Mouse (Mus musculus) limb, embryonic 14.5 days (tissue): ENCODE measurements around the gene Hist1h2bl. TPM values are rescaled to one million over a fixed set of nuclear protein-coding genes. Genes with fewer than 3 reads are reported as not detected.
A peak's percentile ranks its signal among the peaks of the same experiment; 100 is the strongest.
"Not testable (repeated sequence)": the region's sequence is repeated elsewhere in the genome, so short reads cannot be mapped to it uniquely, and the experiment has no call there.

Source experiments
- ATAC-seq: fragments of 200-750 bp; cut with Nextera tagmentation; 2 replicates; pipeline ENCODE4 v1.8.0; 2017; ENCODE audit warnings: low read depth, moderate number of reproducible peaks, moderate TSS enrichment; ENCODE audit not compliant: low FRiP score
- DNase-seq: peaks from one replicate; pipeline ENCODE4 v3.0.0-alpha.2; 2015; ENCODE audit warnings: low spot score
- H3K27ac ChIP-seq: fragments of 300-500 bp; sonication (generic); replicated peaks from 2 replicates; pipeline ENCODE4 v1.5.1; 2014; ENCODE audit warnings: low read depth, mild to moderate bottlenecking, low read length, moderate library complexity, mixed read lengths
- H3K27me3 ChIP-seq: fragments of 300-500 bp; sonication (generic); 2 replicates; pipeline ENCODE4 v1.6.1; 2014; ENCODE audit warnings: low read length, mixed read lengths; ENCODE audit not compliant: control insufficient read depth, insufficient read depth
- H3K36me3 ChIP-seq: fragments of 300-500 bp; sonication (generic); 2 replicates; pipeline ENCODE4 v1.6.1; 2014; ENCODE audit warnings: mild to moderate bottlenecking, low read length, moderate library complexity, mixed read lengths; ENCODE audit not compliant: control insufficient read depth, insufficient read depth
- H3K4me1 ChIP-seq: fragments of 300-500 bp; sonication (generic); 2 replicates; pipeline ENCODE4 v1.6.1; 2014; ENCODE audit warnings: antibody characterized with exemption, low read length, mixed read lengths; ENCODE audit not compliant: control insufficient read depth, insufficient read depth
- H3K4me2 ChIP-seq: fragments of 300-500 bp; sonication (generic); replicated peaks from 2 replicates; pipeline ENCODE4 v1.6.1; 2014; ENCODE audit warnings: low read depth, mild to moderate bottlenecking, low read length, moderate library complexity; ENCODE audit not compliant: severe bottlenecking
- H3K4me3 ChIP-seq: fragments of 300-500 bp; sonication (generic); replicated peaks from 2 replicates; pipeline ENCODE4 v1.5.1; 2014; ENCODE audit warnings: low read length
- H3K9ac ChIP-seq: fragments of 300-500 bp; sonication (generic); 2 replicates; pipeline ENCODE4 v1.6.1; 2014; ENCODE audit warnings: mild to moderate bottlenecking, low read depth, low read length, moderate library complexity; ENCODE audit not compliant: severe bottlenecking
- H3K9me3 ChIP-seq: fragments of 300-500 bp; sonication (generic); 2 replicates; pipeline ENCODE4 v1.6.1; 2016; ENCODE audit warnings: low read length; ENCODE audit not compliant: control insufficient read depth
- POLR2A ChIP-seq: fragments of 200-500 bp; IDR thresholded peaks from 2 replicates; pipeline ENCODE4 v1.8.0; 2012; ENCODE audit warnings: inconsistent platforms, mild to moderate bottlenecking, moderate library complexity, borderline replicate concordance; ENCODE audit not compliant: insufficient read depth, insufficient read length; ENCODE audit errors: extremely low read depth
- WGBS: fragments of 180-500 bp; shearing (Covaris S2); extraction: QIAGEN DNeasy Blood & Tissue Kit; methylation state at CpG from one replicate; pipeline ENCODE4 v1.1.7; 2014; 5-methylcytosine and 5-hydroxymethylcytosine counted together
- polyA plus RNA-seq, 2 experiments: library from polyadenylated mRNA; depleted of rRNA in 1 of 2; stranded (reverse) in 1 of 2; unstranded in 1 of 2; fragments of >200 nt; fragmentation: Nextera tagmentation in 1 of 2; extraction: Ambion mirVana in 1 of 2; gene quantifications; 2 replicates each; pipeline versions ENCODE4 v1.2.1 to v1.2.3; 2012 to 2014

Gene Hist1h2bl
- polyA plus RNA-seq, 2 experiments = 4.4 to 15.9 TPM

DNA sequence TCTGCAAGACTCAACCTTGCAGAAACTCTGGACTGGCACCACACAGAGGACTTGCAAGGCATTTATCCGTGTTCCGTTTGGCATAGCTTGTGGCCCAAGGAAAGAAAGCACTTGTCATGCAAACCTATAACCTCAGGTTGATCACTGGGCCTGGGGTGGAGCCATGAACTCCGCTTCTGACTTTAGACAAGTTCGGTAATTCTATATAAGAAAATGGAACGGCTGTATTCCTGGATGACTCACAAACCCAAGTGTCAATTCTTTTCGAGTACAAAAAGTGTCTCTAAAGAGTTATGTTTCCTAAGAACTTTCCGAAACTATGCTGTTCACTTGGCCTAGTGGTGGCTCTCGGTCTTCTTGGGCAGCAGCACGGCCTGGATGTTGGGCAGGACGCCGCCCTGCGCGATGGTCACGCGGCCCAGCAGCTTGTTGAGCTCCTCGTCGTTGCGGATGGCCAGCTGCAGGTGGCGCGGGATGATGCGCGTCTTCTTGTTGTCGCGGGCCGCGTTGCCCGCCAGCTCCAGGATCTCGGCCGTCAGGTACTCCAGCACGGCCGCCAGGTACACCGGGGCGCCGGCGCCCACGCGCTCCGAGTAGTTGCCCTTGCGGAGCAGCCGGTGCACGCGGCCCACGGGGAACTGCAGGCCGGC is 5.3 kb upstream of the Hist1h2bl start:
- Histone ChIP-seq H3K4me1 (peaks cover 20% of the 10 kb centered on the region), H3K27ac (peak overlapping the region; percentile 83), H3K4me3 (peak overlapping the region; percentile 40), H3K9ac (peak overlapping the region; percentile 51), H3K4me2 (peak overlapping the region; percentile 54)
- 0 out of 2 replicates have a peak, but pooled peaks have one; percentile 0 for ATAC-seq
- H3K9me3 ChIP-seq, H3K36me3 ChIP-seq, H3K27me3 ChIP-seq: not testable (repeated sequence)
- TF ChIP-seq POLR2A = 0 out of 2 replicates have a peak, but pooled peaks have one; percentile 13
- WGBS = 1% methylated on average over 18 of the region's 44 CpGs
- DNase-seq = peak; percentile 6

DNA sequence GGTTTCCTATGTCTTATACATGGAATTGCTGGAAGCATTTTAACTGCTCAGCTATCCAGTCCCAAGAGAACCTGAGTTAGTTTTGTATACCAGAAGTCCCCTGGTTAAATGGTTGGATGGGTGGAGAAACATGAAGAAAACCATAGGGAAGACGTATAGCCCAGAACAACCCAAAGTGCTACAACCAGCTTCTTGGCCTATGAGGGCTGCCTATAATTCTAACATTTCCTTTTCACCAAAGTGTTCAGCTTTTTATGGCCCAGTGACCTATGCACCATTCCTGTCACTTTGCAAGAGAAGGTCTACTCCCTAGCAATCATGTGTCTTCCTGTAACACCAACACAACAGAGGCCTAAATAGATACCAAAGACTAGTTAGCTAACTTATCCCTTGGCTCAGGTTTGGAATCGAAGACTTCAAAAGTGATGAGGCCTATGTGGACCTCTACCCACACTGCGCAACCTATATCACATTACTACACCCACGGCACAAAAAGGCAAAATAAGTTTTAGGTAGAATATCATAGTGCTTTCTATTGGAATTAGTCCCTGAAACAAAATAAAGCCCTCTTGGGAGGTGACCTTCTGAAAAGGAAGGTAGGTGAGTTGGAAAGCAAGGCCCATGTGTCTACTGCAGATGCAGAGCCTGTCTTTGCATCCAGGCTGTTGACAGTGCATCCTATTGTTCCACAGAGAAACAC is 2.6 kb upstream of the Hist1h2bl start:
- peak; percentile 42; the same call in 1 of the 2 replicates for TF ChIP-seq POLR2A
- Histone ChIP-seq H3K4me2 (peak overlapping the region; percentile 44), H3K9ac (peak overlapping the region; percentile 58), H3K27me3 (no peaks in the 10 kb centered on the region), H3K4me1 (peaks cover 27% of the 10 kb centered on the region), H3K4me3 (peak overlapping the region; percentile 42), H3K27ac (peak overlapping the region; percentile 71), H3K36me3 (no peaks in the 10 kb centered on the region), H3K9me3 (no peaks in the 10 kb centered on the region)
- DNase-seq (peak; percentile 10), ATAC-seq (no peak)
- 52% methylated on average over 4 of the region's 4 CpGs for WGBS

DNA sequence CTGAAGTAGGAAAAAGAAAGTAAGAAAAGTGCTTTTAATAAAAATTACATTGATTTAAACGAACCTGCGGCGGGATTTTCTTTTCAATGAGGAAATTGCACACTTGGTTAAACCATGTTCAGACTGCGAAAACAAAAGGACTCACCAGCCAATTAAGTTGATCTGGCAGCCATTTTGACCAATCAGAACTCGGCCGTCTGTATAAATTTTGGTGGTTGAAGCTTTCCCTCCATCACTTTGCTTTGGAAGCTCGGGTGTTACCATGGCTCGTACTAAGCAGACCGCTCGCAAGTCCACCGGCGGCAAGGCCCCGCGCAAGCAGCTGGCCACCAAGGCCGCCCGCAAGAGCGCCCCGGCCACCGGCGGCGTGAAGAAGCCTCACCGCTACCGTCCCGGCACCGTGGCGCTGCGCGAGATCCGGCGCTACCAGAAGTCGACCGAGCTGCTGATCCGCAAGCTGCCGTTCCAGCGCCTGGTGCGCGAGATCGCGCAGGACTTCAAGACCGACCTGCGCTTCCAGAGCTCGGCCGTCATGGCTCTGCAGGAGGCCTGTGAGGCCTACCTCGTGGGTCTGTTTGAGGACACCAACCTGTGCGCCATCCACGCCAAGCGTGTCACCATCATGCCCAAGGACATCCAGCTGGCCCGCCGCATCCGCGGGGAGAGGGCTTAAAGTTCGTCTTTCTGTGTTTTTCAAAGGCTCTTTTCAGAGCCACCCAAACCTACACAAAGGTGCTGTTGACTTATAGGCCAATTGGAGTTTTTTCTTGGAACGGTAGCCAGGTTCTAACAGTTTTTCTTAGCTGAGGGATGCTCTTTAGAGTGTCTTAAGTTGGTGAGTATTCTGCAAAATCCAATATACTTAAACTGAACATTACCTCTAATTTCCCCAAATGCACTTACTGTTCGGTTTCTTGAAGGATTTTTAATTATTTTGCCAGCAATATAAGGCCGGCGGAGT is 1.7 kb upstream of the Hist1h2bl start, which contains the start of gene Hist1h3h:
Hist1h3h (plus strand) TSS at position 263 of the 961 bp plus-strand sequence.
- H3K36me3 ChIP-seq, H3K9me3 ChIP-seq, H3K27me3 ChIP-seq: not testable (repeated sequence)
- peak within 1 kb of the TSS; percentile 42 for H3K4me3 ChIP-seq
- ATAC-seq (peak; percentile 42), DNase-seq (peak; percentile 96)
- H3K27ac ChIP-seq = peak within 1 kb of the TSS; percentile 93
- peaks cover 26% of the 10 kb centered on the region for H3K4me1 ChIP-seq
- TF ChIP-seq POLR2A = peak; percentile 72; the same call in 1 of the 2 replicates
- H3K4me2 ChIP-seq = peak within 1 kb of the TSS; percentile 79
- 1% methylated on average over 25 of the region's 56 CpGs for WGBS
- peak within 1 kb of the TSS; percentile 68 for H3K9ac ChIP-seq

DNA sequence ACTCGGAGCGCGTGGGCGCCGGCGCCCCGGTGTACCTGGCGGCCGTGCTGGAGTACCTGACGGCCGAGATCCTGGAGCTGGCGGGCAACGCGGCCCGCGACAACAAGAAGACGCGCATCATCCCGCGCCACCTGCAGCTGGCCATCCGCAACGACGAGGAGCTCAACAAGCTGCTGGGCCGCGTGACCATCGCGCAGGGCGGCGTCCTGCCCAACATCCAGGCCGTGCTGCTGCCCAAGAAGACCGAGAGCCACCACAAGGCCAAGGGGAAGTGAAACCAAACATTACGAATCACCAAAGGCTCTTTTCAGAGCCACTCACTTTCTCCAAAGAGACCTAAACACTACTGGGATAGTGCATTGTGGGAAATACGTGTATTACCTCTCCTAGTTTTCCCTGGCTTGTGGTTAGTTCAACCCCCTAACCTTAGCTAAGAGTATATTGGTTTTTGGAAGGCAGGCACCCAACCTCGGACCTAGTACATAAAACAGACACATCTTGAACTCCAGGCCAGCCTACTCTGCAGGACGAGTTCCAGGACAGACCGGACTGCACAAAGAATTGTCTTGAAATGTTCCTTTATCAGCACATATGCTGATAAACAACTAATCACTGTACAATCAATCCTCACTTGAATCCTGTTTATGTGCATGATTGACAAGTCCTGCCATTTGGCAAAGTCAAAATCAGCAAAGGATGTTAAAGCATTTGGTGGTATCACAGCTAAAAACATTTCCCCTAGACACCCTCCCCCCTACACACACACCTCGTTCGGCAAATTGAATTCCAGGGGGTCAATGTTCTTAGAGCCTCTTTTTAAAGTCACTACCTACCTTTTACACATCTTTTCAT is 823 bp upstream of the Hist1h2bl start:
- peak overlapping the region; percentile 79 for H3K4me2 ChIP-seq
- not testable (repeated sequence) for H3K27me3 ChIP-seq, H3K9me3 ChIP-seq, H3K36me3 ChIP-seq
- TF ChIP-seq POLR2A = peak; percentile 85; the same call in 1 of the 2 replicates
- ATAC-seq (peak; percentile 0; the same call in 1 of the 2 replicates), DNase-seq (peak; percentile 27)
- peak overlapping the region; percentile 42 for H3K4me3 ChIP-seq
- WGBS = 0% methylated on average over 9 of the region's 38 CpGs
- H3K4me1 ChIP-seq = peaks cover 23% of the 10 kb centered on the region
- H3K9ac ChIP-seq = peak overlapping the region; percentile 68
- peak overlapping the region; percentile 93 for H3K27ac ChIP-seq
